Mouse (Mus musculus) C2C12 (cell line): Measurements from ENCODE around the gene Rbm8a. TPM values are rescaled to one million over a fixed set of nuclear protein-coding genes. Genes with fewer than 3 reads are reported as not detected.

Source experiments
- H3K27me3 ChIP-seq: one replicate; pipeline ENCODE4 v1.6.1; 2011; ENCODE audit not compliant: control insufficient read depth, insufficient read depth, insufficient read length
- H3K36me3 ChIP-seq: one replicate; pipeline ENCODE4 v1.6.1; 2011; ENCODE audit not compliant: control insufficient read depth, insufficient read depth
- H3K4me3 ChIP-seq: one replicate; pipeline ENCODE4 v1.5.1; 2011; ENCODE audit warnings: mild to moderate bottlenecking, control low read depth; ENCODE audit not compliant: poor library complexity, insufficient read depth, severe bottlenecking
- H3K79me2 ChIP-seq: one replicate; pipeline ENCODE4 v1.6.1; 2011; ENCODE audit not compliant: control insufficient read depth, insufficient read depth
- H3K79me3 ChIP-seq: one replicate; pipeline ENCODE4 v1.6.1; 2011; ENCODE audit warnings: low read depth, control low read depth
- H3ac ChIP-seq: one replicate; pipeline ENCODE3; 2011; ENCODE audit warnings: low read depth; ENCODE audit not compliant: control insufficient read depth, insufficient read length
- CEBPB ChIP-seq: IDR thresholded peaks from one replicate; pipeline ENCODE4 v1.6.1; 2011; ENCODE audit warnings: low read depth, mild to moderate bottlenecking, control low read depth, moderate library complexity
- CTCF ChIP-seq: IDR thresholded peaks from one replicate; pipeline ENCODE4 v1.5.1; 2011; ENCODE audit not compliant: control insufficient read depth, insufficient read depth, insufficient read length
- FOSL1 ChIP-seq: IDR thresholded peaks from one replicate; pipeline ENCODE4 v1.8.0; 2011; ENCODE audit warnings: mild to moderate bottlenecking, low read length; ENCODE audit not compliant: poor library complexity, insufficient read depth, severe bottlenecking
- MAX ChIP-seq: IDR thresholded peaks from one replicate; pipeline ENCODE4 v1.6.1; 2011; ENCODE audit warnings: mild to moderate bottlenecking, control low read depth
- MYOD1 ChIP-seq: IDR thresholded peaks from one replicate; pipeline ENCODE4 v1.6.1; 2011; ENCODE audit warnings: low read depth; ENCODE audit not compliant: control insufficient read depth, insufficient read length
- MYOG ChIP-seq: IDR thresholded peaks from one replicate; pipeline ENCODE4 v1.6.1; 2011; ENCODE audit not compliant: control insufficient read depth, insufficient read length; ENCODE audit errors: extremely low read depth
- USF1 ChIP-seq: IDR thresholded peaks from one replicate; pipeline ENCODE4 v1.6.1; 2011; ENCODE audit warnings: low read depth, mild to moderate bottlenecking, control low read depth, moderate library complexity
- polyA plus RNA-seq: library from polyadenylated mRNA; unstranded; fragments of >200 nt; fragmentation: generic; extraction: Trizol; gene quantifications from one replicate; pipeline ENCODE4 v1.2.1, GENCODE M21; 2012; ENCODE audit warnings: missing spikeins

The Rbm8a gene
- polyA plus RNA-seq, 1 experiment = 80.3 TPM

DNA sequence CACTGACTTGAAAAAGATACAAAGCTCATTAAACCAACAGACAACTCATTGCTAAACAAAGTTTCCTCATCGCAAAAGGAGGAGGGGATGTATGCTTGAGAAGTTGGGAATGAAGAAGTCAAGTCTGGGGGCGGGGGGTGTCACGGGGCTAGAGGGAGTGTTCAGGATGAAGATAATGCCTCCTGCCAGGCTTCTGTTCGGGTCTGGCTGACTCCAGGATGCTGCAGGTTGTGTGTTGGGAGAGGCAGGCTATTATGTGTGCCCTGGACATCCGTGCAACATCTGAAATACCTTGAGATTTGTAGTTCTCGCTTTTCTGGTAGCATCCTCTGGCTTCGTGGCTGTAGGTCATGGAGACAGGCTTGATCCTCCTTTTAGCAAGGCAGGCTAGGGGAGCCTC is 48.7 kb downstream of the Rbm8a start:
- Histone ChIP-seq H3K27me3 (no peaks in the 10 kb centered on the region), H3ac (no peak overlapping the region), H3K4me3 (no peak overlapping the region), H3K79me2 (no peaks in the 10 kb centered on the region), H3K79me3 (no peaks in the 10 kb centered on the region), H3K36me3 (no peaks in the 10 kb centered on the region)
- no peak for TF ChIP-seq CEBPB
- no peak for TF ChIP-seq USF1
- no peak for TF ChIP-seq CTCF
- TF ChIP-seq MYOG = no peak
- no peak for TF ChIP-seq MAX
- no peak for TF ChIP-seq FOSL1
- no peak for TF ChIP-seq MYOD1

DNA sequence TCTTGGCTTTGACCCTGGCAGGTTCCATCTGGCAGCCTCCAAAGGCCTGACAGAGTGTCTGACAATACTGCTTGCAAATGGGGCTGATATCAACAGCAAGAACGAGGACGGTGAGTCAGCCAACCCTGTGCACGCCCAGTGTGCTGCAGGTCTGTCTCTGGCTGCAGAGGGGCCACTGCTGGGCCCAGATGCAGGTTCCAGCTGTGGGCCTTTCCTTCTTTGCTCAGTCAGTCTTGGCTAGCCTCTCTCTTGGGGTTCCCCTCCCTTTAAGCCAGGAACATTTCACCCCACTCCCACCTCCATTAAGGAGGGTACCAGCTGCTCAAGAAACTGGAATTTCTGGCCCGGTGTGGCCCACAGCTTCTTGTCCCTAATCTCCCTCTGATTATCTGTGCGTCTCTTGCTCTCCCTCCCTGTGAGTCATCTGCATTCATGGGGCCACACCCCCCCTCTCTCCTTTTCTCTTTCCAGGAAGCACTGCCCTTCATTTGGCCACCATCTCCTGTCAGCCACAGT is 49.5 kb downstream of the Rbm8a start:
- peak overlapping the region; percentile 7 for H3ac ChIP-seq
- no peak overlapping the region for H3K4me3 ChIP-seq
- H3K79me3 ChIP-seq = no peaks in the 10 kb centered on the region
- H3K79me2 ChIP-seq = no peaks in the 10 kb centered on the region
- no peaks in the 10 kb centered on the region for H3K36me3 ChIP-seq
- TF ChIP-seq CTCF = no peak
- TF ChIP-seq FOSL1 = no peak
- no peak for TF ChIP-seq CEBPB
- TF ChIP-seq USF1 = no peak
- TF ChIP-seq MYOG = no peak
- TF ChIP-seq MYOD1 = no peak
- no peak for TF ChIP-seq MAX
- H3K27me3 ChIP-seq = no peaks in the 10 kb centered on the region

DNA sequence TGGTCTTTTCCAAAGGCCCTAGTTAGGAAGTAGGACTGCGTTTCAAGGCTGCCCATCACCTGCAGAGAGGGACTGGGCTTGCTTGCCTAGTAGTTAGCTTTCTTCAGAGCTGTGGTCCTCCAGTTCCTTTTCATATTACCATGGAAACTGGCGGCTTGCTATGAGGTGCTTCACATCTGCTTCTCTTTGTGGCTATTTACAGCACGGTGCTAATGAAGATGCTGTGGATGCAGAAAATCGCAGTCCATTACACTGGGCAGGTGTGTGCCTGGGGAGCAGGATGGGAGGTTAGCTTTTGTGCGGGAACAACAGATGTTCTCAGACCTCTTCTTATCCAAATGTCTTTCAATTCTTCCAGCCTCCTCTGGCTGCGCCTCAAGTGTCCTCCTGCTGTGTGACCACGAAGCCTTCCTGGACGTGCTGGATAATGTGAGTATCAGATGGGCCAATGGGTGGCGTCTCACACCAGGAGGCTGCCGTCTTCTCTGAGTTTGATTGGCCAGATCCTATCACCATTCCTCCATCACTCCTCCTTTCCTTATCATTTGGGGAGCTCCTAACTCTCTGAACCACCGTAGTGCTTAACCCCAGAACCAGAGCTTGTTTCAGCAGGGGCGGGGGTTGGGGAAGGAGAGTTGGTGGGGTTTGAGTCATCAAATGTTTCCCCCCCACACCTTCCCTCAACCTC is 50.7 kb downstream of the Rbm8a start:
- Histone ChIP-seq H3K27me3 (no peaks in the 10 kb centered on the region), H3K36me3 (no peaks in the 10 kb centered on the region), H3ac (no peak overlapping the region), H3K79me2 (no peaks in the 10 kb centered on the region), H3K4me3 (no peak overlapping the region), H3K79me3 (no peaks in the 10 kb centered on the region)
- no peak for TF ChIP-seq CEBPB
- no peak for TF ChIP-seq MAX

Other genes starting within 250 kb of the Rbm8a start
- not detected for gene BC107364, start 177.6 kb upstream of the Rbm8a start, polyA plus RNA-seq
- gene Hfe2, start 104.8 kb upstream of the Rbm8a start, polyA plus RNA-seq = 0.23 TPM
- 1.2 TPM for gene Txnip, start 72.0 kb upstream of the Rbm8a start, polyA plus RNA-seq
- gene Gm16253, start 52.9 kb upstream of the Rbm8a start, polyA plus RNA-seq = 0.20 TPM
- 6.2 TPM for gene Polr3gl, start 35.8 kb upstream of the Rbm8a start, polyA plus RNA-seq
- gene Ankrd34a, start 33.3 kb upstream of the Rbm8a start, polyA plus RNA-seq = 3.7 TPM
- 24.2 TPM for gene Lix1l, start 28.8 kb upstream of the Rbm8a start, polyA plus RNA-seq
- 19.9 TPM for gene Pex11b, start 5.4 kb downstream of the Rbm8a start, polyA plus RNA-seq
- 0.01 TPM for gene Gm42957, start 5.5 kb downstream of the Rbm8a start, polyA plus RNA-seq
- 1.2 TPM for gene Itga10, start 15.7 kb downstream of the Rbm8a start, polyA plus RNA-seq
- 0.09 TPM for gene Ankrd35, start 40.2 kb downstream of the Rbm8a start, polyA plus RNA-seq
- gene Pias3, start 66.5 kb downstream of the Rbm8a start, polyA plus RNA-seq = 19.2 TPM
- gene Nudt17, start 78.6 kb downstream of the Rbm8a start, polyA plus RNA-seq = 3.2 TPM
- gene Polr3c, start 97.7 kb downstream of the Rbm8a start, polyA plus RNA-seq = 36.1 TPM
- 13.5 TPM for gene Rnf115, start 97.7 kb downstream of the Rbm8a start, polyA plus RNA-seq
- not detected for gene Pdzk1, start 199.4 kb downstream of the Rbm8a start, polyA plus RNA-seq
- gene Cd160, start 199.4 kb downstream of the Rbm8a start, polyA plus RNA-seq = 0.04 TPM